Mouse (Mus musculus) embryonic facial prominence, embryonic 13.5 days (tissue): ENCODE results near the gene Olfr1123. TPM values are rescaled to one million over a fixed set of nuclear protein-coding genes. Genes with fewer than 3 reads are reported as not detected.
"Not testable (repeated sequence)": the region's sequence is repeated elsewhere in the genome, so short reads cannot be mapped to it uniquely, and the experiment has no call there.

Source experiments
- ATAC-seq: fragments of 200-750 bp; cut with Nextera tagmentation; 2 replicates; pipeline ENCODE4 v1.8.0; 2017; ENCODE audit warnings: low read depth; ENCODE audit not compliant: insufficient number of reproducible peaks, insufficient read depth, low FRiP score, low TSS enrichment
- H3K27ac ChIP-seq: fragments of 300-500 bp; sonication (generic); 2 replicates; pipeline ENCODE4 v1.5.1; 2015; ENCODE audit warnings: moderate library complexity, mild to moderate bottlenecking, inconsistent platforms
- H3K27me3 ChIP-seq: fragments of 300-500 bp; sonication (generic); 2 replicates; pipeline ENCODE4 v1.6.1; 2015; ENCODE audit warnings: mild to moderate bottlenecking, inconsistent platforms
- H3K36me3 ChIP-seq: fragments of 300-500 bp; sonication (generic); 2 replicates; pipeline ENCODE4 v1.6.1; 2015; ENCODE audit warnings: mild to moderate bottlenecking, inconsistent platforms
- H3K4me1 ChIP-seq: fragments of 300-500 bp; sonication (generic); 2 replicates; pipeline ENCODE4 v1.6.1; 2015; ENCODE audit warnings: inconsistent platforms
- H3K4me2 ChIP-seq: fragments of 300-500 bp; sonication (generic); 2 replicates; pipeline ENCODE4 v1.6.1; 2015; ENCODE audit warnings: moderate library complexity, mild to moderate bottlenecking, inconsistent platforms
- H3K4me3 ChIP-seq: fragments of 300-500 bp; sonication (generic); 2 replicates; pipeline ENCODE4 v1.5.1; 2015; ENCODE audit warnings: mild to moderate bottlenecking, inconsistent platforms
- H3K9ac ChIP-seq: fragments of 300-500 bp; sonication (generic); 2 replicates; pipeline ENCODE4 v1.6.1; 2015; ENCODE audit warnings: mild to moderate bottlenecking, inconsistent platforms
- H3K9me3 ChIP-seq: fragments of 300-500 bp; sonication (generic); 2 replicates; pipeline ENCODE4 v1.6.1; 2016; ENCODE audit warnings: inconsistent platforms
- WGBS: fragments of 180-500 bp; shearing (Covaris S2); methylation state at CpG from one replicate; pipeline ENCODE4 v1.1.7; 2015; ENCODE audit warnings: mixed read lengths; 5-methylcytosine and 5-hydroxymethylcytosine counted together
- polyA plus RNA-seq: library from polyadenylated mRNA; unstranded; fragments of >200 nt; fragmentation: Nextera tagmentation; extraction: Ambion mirVana; gene quantifications from 2 replicates; pipeline ENCODE4 v1.2.1, GENCODE M21; 2015

Olfr1123 gene
- not detected in 2 replicates for polyA plus RNA-seq

GRCm38 (mm10) chr2:87416335-87416734, at the start of gene Olfr1123:
Gene Olfr1123, plus strand, starts transcription at chr2:87416635.
- H3K9ac ChIP-seq = no peak within 1 kb of the TSS
- no peaks in the 10 kb centered on the region for H3K9me3 ChIP-seq
- no peak within 1 kb of the TSS for H3K27ac ChIP-seq
- no peaks in the 10 kb centered on the region for H3K27me3 ChIP-seq
- no peaks in the 10 kb centered on the region for H3K36me3 ChIP-seq
- no peaks in the 10 kb centered on the region for H3K4me1 ChIP-seq
- H3K4me3 ChIP-seq = no peak within 1 kb of the TSS
- 90% methylated on average over 1 of the region's 1 CpGs for WGBS
- ATAC-seq = no peak
- H3K4me2 ChIP-seq = no peak within 1 kb of the TSS

- no peak for ATAC-seq
- no peaks in the 10 kb centered on the region for H3K27me3 ChIP-seq
- WGBS = 39% methylated on average over 1 of the region's 1 CpGs
- H3K27ac ChIP-seq = no peak within 1 kb of the TSS
- no peaks in the 10 kb centered on the region for H3K36me3 ChIP-seq
- H3K4me1 ChIP-seq = no peaks in the 10 kb centered on the region
- H3K9me3 ChIP-seq = no peaks in the 10 kb centered on the region
- no peak within 1 kb of the TSS for H3K4me3 ChIP-seq
- H3K4me2 ChIP-seq = no peak within 1 kb of the TSS
- no peak within 1 kb of the TSS for H3K9ac ChIP-seq
These were observed 46.8 kb upstream of the Olfr1123 start, which contains the start of gene Olfr1121 for GRCm38 (mm10) chr2:87369595-87369994. Gene Olfr1121, plus strand, starts transcription at chr2:87369895.

- Histone ChIP-seq H3K9me3 (no peaks in the 10 kb centered on the region), H3K9ac (no peak overlapping the region), H3K36me3 (no peaks in the 10 kb centered on the region), H3K4me1 (no peaks in the 10 kb centered on the region), H3K4me2 (no peak overlapping the region), H3K4me3 (no peak overlapping the region), H3K27me3 (no peaks in the 10 kb centered on the region), H3K27ac (no peak overlapping the region)
- no peak for ATAC-seq
- 88% methylated on average over 4 of the region's 4 CpGs for WGBS
These were observed 44.7 kb upstream of the Olfr1123 start for GRCm38 (mm10) chr2:87371726-87372125.

GRCm38 (mm10) chr2:87383935-87384334, 32.5 kb upstream of the Olfr1123 start:
- Histone ChIP-seq H3K9ac (no peak overlapping the region), H3K4me3 (no peak overlapping the region), H3K4me1 (no peaks in the 10 kb centered on the region), H3K27ac (no peak overlapping the region), H3K4me2 (no peak overlapping the region), H3K27me3 (no peaks in the 10 kb centered on the region), H3K9me3 (no peaks in the 10 kb centered on the region), H3K36me3 (no peaks in the 10 kb centered on the region)
- ATAC-seq = no peak
- WGBS = 86% methylated on average over 2 of the region's 2 CpGs

- Histone ChIP-seq H3K9me3 (no peaks in the 10 kb centered on the region), H3K36me3 (no peaks in the 10 kb centered on the region), H3K4me1 (no peaks in the 10 kb centered on the region), H3K9ac (no peak within 1 kb of the TSS), H3K4me3 (no peak within 1 kb of the TSS), H3K27ac (no peak within 1 kb of the TSS), H3K27me3 (no peaks in the 10 kb centered on the region), H3K4me2 (no peak within 1 kb of the TSS)
- no peak for ATAC-seq
- 79% methylated on average over 2 of the region's 2 CpGs for WGBS
These were observed 30.9 kb upstream of the Olfr1123 start, which contains the start of gene Olfr1122 for GRCm38 (mm10) chr2:87385549-87385948. Gene Olfr1122, plus strand, starts transcription at chr2:87385849.

- not testable (repeated sequence) for H3K9me3 ChIP-seq, H3K36me3 ChIP-seq, H3K27ac ChIP-seq, H3K4me3 ChIP-seq, H3K27me3 ChIP-seq, H3K4me1 ChIP-seq, H3K4me2 ChIP-seq, H3K9ac ChIP-seq
- peak; percentile 78; the same call in 1 of the 2 replicates for ATAC-seq
- 86% methylated on average over 5 of the region's 5 CpGs for WGBS
These were observed 22.8 kb upstream of the Olfr1123 start for GRCm38 (mm10) chr2:87393605-87394004.

GRCm38 (mm10) chr2:87394686-87395085, 21.7 kb upstream of the Olfr1123 start:
- H3K4me3 ChIP-seq, H3K4me1 ChIP-seq, H3K4me2 ChIP-seq, H3K9ac ChIP-seq, H3K9me3 ChIP-seq, H3K27me3 ChIP-seq, H3K27ac ChIP-seq, H3K36me3 ChIP-seq, ATAC-seq: not testable (repeated sequence)
- 82% methylated on average over 7 of the region's 7 CpGs for WGBS

- no peak within 1 kb of the TSS for H3K4me3 ChIP-seq
- H3K4me1 ChIP-seq = no peaks in the 10 kb centered on the region
- H3K9ac ChIP-seq = no peak within 1 kb of the TSS
- H3K27me3 ChIP-seq = no peaks in the 10 kb centered on the region
- H3K27ac ChIP-seq = no peak within 1 kb of the TSS
- H3K36me3 ChIP-seq = no peaks in the 10 kb centered on the region
- WGBS = 88% methylated on average over 1 of the region's 1 CpGs
- no peak for ATAC-seq
- H3K4me2 ChIP-seq = no peak within 1 kb of the TSS
- no peaks in the 10 kb centered on the region for H3K9me3 ChIP-seq
These were observed 13.5 kb downstream of the Olfr1123 start, which contains the start of gene Olfr1124 for GRCm38 (mm10) chr2:87429975-87430374. Gene Olfr1124, plus strand, starts transcription at chr2:87430275.

- H3K4me3 ChIP-seq = no peak overlapping the region
- H3K27ac ChIP-seq = no peak overlapping the region
- no peak for ATAC-seq
- no peaks in the 10 kb centered on the region for H3K36me3 ChIP-seq
- WGBS = 91% methylated on average over 16 of the region's 16 CpGs
- H3K9ac ChIP-seq = no peak overlapping the region
- H3K4me1 ChIP-seq = no peaks in the 10 kb centered on the region
- H3K9me3 ChIP-seq = no peaks in the 10 kb centered on the region
- no peaks in the 10 kb centered on the region for H3K27me3 ChIP-seq
- no peak overlapping the region for H3K4me2 ChIP-seq
These were observed 21.3 kb downstream of the Olfr1123 start for GRCm38 (mm10) chr2:87437731-87438130.

GRCm38 (mm10) chr2:87453662-87454061, 37.2 kb downstream of the Olfr1123 start, which contains the start of gene Olfr1126:
Gene Olfr1126, plus strand, starts transcription at chr2:87453962.
- Histone ChIP-seq H3K27me3 (no peaks in the 10 kb centered on the region), H3K4me2 (no peak within 1 kb of the TSS), H3K9me3 (no peaks in the 10 kb centered on the region), H3K4me3 (no peak within 1 kb of the TSS), H3K9ac (no peak within 1 kb of the TSS), H3K4me1 (no peaks in the 10 kb centered on the region), H3K27ac (no peak within 1 kb of the TSS), H3K36me3 (no peaks in the 10 kb centered on the region)
- no peak for ATAC-seq

- Histone ChIP-seq H3K4me2 (no peak overlapping the region), H3K27ac (no peak overlapping the region), H3K9ac (no peak overlapping the region), H3K4me3 (no peak overlapping the region), H3K9me3 (no peaks in the 10 kb centered on the region), H3K36me3 (no peaks in the 10 kb centered on the region), H3K4me1 (no peaks in the 10 kb centered on the region), H3K27me3 (no peaks in the 10 kb centered on the region)
- 89% methylated on average over 4 of the region's 4 CpGs for WGBS
- no peak for ATAC-seq
These were observed 45.3 kb downstream of the Olfr1123 start for GRCm38 (mm10) chr2:87461769-87462168.
